Mouse (Mus musculus) E14TG2a.4 (cell line): Measurements from ENCODE around the gene Tada3.

ENCODE experiments used
- H3K27me3 ChIP-seq: 2 replicates; pipeline ENCODE4 v1.6.1; 2014; ENCODE audit warnings: low read length, control low read depth; ENCODE audit not compliant: insufficient read depth
- H3K36me3 ChIP-seq: 2 replicates; pipeline ENCODE4 v1.6.1; 2014; ENCODE audit warnings: low read length, control low read depth; ENCODE audit not compliant: insufficient read depth
- H3K4me1 ChIP-seq: replicated peaks from 2 replicates; pipeline ENCODE4 v1.6.1; 2014; ENCODE audit warnings: low read depth, low read length, control low read depth
- H3K4me3 ChIP-seq: replicated peaks from 2 replicates; pipeline ENCODE4 v1.5.1; 2014; ENCODE audit warnings: mild to moderate bottlenecking, low read length
- H3K9me3 ChIP-seq: 2 replicates; pipeline ENCODE4 v1.6.1; 2014; ENCODE audit warnings: low read length, control low read depth
- CTCF ChIP-seq: conservative IDR thresholded peaks from 2 replicates; pipeline ENCODE4 v1.5.1; 2014; ENCODE audit warnings: low read length
- NANOG ChIP-seq: IDR thresholded peaks from 2 replicates; pipeline ENCODE4 v1.6.1; 2014; ENCODE audit warnings: borderline replicate concordance, low read length, mixed read lengths
- POU5F1 ChIP-seq: IDR thresholded peaks from 2 replicates; pipeline ENCODE4 v1.6.1; 2014; ENCODE audit warnings: low read length, borderline replicate concordance

The Tada3 gene

GRCm38 (mm10) chr6:113331721-113332120 is 46.0 kb downstream of the Tada3 start:
- TF ChIP-seq POU5F1 (no peak), NANOG (no peak), CTCF (no peak)
- Histone ChIP-seq H3K36me3 (peaks cover 78% of the 10 kb centered on the region), H3K4me1 (peaks cover 24% of the 10 kb centered on the region), H3K27me3 (no peaks in the 10 kb centered on the region), H3K9me3 (no peaks in the 10 kb centered on the region), H3K4me3 (no peak overlapping the region)

DNA sequence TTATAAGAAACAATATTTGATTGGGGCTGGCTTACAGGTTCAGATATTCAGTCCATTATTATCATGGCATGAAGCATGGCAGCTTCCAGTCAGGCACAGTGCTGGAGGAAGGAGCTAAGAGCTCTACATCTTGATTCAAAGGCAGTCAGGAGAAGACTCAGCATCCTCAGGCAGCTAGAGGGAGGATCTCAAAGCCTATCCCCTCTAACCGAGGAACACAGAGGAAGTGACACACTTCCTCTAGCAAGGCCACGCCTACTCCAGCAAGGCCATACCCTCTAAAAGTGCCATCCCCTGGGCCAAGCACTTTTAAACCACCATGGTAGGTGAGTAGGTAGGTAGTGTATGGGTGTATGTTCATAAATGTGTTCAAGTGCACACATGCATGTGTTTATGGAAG is 47.1 kb downstream of the Tada3 start:
- no peak for TF ChIP-seq CTCF
- no peak for TF ChIP-seq POU5F1
- TF ChIP-seq NANOG, result no peak
- H3K4me1 ChIP-seq, result peaks cover 31% of the 10 kb centered on the region
- H3K9me3 ChIP-seq, result no peaks in the 10 kb centered on the region

DNA sequence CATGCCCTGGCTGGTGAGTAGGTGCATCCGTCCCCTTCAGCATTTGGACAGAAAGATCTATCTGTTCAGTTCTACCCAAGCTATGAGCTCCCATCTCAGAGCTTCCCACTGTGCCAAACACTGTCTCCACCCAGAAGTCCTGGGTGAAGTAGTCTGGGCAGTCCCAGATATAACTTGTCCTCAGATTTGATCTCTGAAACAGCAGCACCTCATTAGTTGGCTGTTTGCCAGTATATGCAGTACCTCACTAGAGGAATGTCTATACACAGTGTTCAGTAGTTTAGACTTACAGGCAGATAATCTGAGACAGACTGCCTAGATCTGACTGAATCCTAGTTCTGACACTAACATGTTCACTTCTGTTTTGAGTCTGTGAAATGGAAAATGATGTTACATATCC is 48.3 kb downstream of the Tada3 start:
- no peaks in the 10 kb centered on the region for H3K9me3 ChIP-seq

More for the DNA sequence above, 47.1 kb downstream of the Tada3 start:
- Histone ChIP-seq H3K36me3 (peaks cover 69% of the 10 kb centered on the region), H3K4me3 (no peak overlapping the region), H3K27me3 (no peaks in the 10 kb centered on the region)

GRCm38 (mm10) chr6:113326533-113327315 is 51.0 kb downstream of the Tada3 start, which contains the start of gene Ogg1:
TSS of gene Ogg1 (plus strand) at chr6:113326972.
- H3K4me1 ChIP-seq, result peaks cover 33% of the 10 kb centered on the region
- no peaks in the 10 kb centered on the region for H3K9me3 ChIP-seq
- peaks cover 74% of the 10 kb centered on the region for H3K36me3 ChIP-seq
- no peak for TF ChIP-seq POU5F1
- TF ChIP-seq NANOG, result no peak
- no peaks in the 10 kb centered on the region for H3K27me3 ChIP-seq
- peak within 1 kb of the TSS; percentile 88 for H3K4me3 ChIP-seq

More for the DNA sequence above, 48.3 kb downstream of the Tada3 start:
- no peak for TF ChIP-seq CTCF
- H3K4me1 ChIP-seq, result peaks cover 39% of the 10 kb centered on the region
- no peak overlapping the region for H3K4me3 ChIP-seq
- H3K27me3 ChIP-seq, result no peaks in the 10 kb centered on the region
- peaks cover 69% of the 10 kb centered on the region for H3K36me3 ChIP-seq
